Mouse (Mus musculus) urinary bladder, postnatal 14 days (tissue): ENCODE data around the gene Stab2.

Experiments used
- DNase-seq: peaks from one replicate; pipeline ENCODE4 v3.0.0; 2021; ENCODE audit warnings: low spot score

Stab2 gene

GRCm38 (mm10) chr10:86990666-86991065 is 17.2 kb downstream of the Stab2 start:
- no peak for DNase-seq

DNA sequence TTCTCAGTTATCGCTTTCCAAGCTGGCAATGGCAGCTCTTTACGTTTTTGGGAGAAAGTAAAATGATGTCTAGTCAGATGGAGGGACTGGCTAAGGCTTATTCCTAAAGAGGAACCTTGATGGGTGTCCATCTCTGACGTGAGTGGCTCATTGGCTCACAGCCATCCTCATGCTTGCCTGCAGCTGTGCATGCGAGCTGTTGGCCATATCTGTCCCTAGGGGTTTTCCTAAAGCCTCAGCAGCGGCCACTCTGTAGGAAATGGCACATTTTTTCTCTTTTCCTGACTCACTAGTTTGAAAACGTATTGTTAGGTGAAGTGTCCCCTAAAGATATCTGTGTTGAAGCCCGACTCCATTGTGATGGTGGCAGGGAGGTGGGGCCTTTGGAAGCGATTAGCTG is 18.0 kb downstream of the Stab2 start:
- DNase-seq: no peak

GRCm38 (mm10) chr10:86976001-86976726 is 31.7 kb downstream of the Stab2 start:
- DNase-seq: peak; percentile 43

- no peak for DNase-seq
These were observed 34.5 kb downstream of the Stab2 start for GRCm38 (mm10) chr10:86973276-86973675.

DNA sequence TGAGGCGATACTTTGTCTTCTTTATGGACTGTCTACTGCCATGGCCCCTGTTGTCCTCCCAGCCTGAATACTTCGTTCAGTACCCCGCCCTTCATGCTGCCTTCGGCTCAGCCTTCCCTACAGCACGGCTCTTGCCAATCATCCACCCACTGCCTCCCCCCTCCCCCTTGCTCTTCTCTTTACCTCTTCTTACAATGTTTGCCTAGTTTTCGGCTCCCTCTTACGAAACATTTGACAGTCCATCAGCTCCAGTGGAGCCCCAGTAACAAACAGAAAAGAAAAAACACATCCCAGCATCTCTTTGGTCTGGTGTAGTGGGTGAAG is 35.4 kb downstream of the Stab2 start:
- no peak for DNase-seq

GRCm38 (mm10) chr10:86971680-86972502 is 35.9 kb downstream of the Stab2 start:
- DNase-seq: peak; percentile 72

DNA sequence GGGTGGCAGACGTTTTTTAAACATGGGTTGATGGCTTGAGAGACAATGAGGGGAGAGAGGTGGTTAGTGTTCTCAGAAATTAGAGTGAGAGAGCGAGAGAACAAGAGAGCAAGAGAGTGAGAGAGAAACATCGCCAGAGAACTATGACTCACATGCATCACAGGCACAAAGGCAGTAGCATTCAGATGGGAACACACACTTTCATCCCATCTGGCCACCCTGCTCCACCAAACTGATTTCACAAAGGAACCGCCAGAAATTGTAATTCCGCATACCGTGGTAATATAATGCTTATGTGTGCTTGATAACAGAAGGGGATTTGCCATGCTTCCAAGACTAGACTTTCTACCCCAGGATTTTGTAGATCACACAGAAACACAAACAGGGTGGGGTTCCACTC is 38.5 kb downstream of the Stab2 start:
- no peak for DNase-seq

GRCm38 (mm10) chr10:86961542-86962466 is 46.0 kb downstream of the Stab2 start:
- no peak for DNase-seq

GRCm38 (mm10) chr10:86955299-86955698 is 52.5 kb downstream of the Stab2 start:
- no peak for DNase-seq

- no peak for DNase-seq
These were observed 55.1 kb downstream of the Stab2 start for GRCm38 (mm10) chr10:86952696-86953095.

GRCm38 (mm10) chr10:86950806-86951205 is 57.0 kb downstream of the Stab2 start:
- no peak for DNase-seq

GRCm38 (mm10) chr10:86949886-86950285 is 57.9 kb downstream of the Stab2 start:
- no peak for DNase-seq

GRCm38 (mm10) chr10:86947541-86947940 is 60.3 kb downstream of the Stab2 start:
- DNase-seq: no peak

DNA sequence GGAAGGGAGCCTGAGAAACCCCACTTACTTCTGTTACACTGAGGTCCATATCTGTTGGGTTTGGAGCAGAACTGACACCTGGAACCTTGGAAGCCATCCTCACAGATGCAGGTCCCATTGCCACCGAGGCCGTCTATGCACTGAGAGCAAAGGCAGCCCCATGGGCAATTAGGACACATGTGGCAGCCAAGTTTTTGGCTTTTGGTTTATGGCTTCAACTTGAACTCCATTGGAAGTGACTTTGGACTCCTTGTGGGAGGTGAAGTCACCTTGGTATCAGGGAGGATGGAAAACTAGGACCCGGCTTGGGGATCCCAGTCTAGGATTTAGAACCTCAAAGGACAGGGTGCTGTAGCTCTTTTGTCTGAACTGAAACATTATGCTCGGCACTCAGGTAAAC is 67.2 kb downstream of the Stab2 start:
- DNase-seq: no peak

DNA sequence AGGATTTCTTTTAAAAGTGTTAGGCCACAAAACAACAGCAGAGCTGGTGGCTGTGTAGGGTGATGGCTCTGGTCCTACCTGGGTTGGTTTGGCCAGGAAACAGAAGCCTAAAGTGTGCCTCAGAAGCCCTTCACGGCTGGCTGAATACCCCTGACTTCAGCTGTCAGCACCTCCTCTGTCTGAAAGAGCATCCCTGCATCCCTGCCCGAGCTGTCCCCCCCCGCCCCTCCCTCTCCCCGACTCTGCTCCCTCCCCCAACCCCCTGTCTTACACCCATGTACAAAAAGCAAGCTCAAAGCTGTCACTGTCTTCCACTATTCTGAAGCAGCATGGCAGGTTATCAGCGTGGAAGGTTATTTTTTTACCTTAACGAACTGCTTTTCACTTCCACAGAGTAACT is 73.4 kb downstream of the Stab2 start:
- DNase-seq: no peak

DNA sequence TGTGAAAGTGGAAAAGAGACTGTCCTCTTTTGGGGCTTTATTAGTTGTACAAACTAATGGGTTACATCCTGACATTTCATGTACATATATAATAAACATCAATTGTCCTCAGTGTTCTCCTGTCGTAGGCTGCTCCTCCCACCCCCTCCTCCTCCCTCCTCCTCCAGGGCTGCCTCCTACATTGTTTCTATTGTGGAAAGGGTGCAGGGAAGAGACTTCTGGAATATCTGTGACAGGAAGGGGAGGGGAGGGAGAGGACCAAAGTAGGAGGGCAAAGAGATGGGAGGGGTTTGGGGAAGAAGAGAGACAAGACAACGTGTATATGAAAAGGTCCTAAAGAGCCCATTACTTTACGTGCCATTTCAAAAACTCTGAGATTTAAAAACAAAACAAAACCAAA is 73.9 kb downstream of the Stab2 start:
- DNase-seq: no peak

DNA sequence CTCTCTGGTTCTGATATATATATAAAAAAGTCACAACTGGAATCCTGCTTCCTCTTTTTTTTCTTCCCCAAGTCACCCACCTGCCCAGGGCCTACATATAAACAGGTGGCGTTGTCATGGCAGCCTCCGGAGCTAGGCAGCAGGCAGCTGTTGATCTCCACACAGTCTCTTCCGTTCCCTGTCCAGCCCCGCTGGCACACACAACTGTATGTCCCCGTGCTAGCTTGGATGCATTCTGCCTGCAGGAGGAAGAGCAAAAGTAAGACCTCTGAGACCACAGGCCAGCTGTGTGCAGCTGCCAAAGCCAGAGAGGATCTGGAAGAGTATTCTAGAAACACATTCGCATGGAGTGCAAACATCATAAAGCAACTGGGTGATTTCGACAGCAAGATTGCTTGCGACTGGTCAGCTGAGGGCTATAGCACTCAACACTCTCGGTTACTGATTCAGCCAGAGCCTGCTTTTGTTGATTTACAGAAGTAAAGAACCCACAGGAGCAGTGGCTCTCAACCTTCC is 74.6 kb downstream of the Stab2 start:
- peak; percentile 18 for DNase-seq

GRCm38 (mm10) chr10:86923602-86924001 is 84.2 kb downstream of the Stab2 start:
- no peak for DNase-seq

- DNase-seq: no peak
These were observed 92.2 kb downstream of the Stab2 start for GRCm38 (mm10) chr10:86915595-86915994.

DNA sequence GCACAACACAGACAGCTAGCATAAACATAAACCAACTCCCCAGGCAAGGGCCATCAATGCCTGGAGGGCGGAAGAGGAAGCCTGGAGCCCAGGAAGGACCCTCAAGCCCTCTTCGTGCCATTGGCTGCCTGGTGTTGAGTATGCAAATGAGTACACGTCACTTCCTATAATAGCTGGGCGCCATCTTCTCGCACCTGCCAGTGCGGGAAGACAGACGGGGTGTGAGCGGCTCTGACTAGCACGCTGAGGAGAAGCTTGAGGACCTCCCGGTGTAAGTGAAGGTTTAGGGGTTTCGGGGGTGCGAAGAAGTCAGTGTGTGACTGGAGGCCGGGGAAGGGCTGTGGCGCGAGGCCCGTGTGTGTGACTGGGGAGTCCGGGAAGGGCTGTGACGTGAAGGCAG is 99.3 kb downstream of the Stab2 start:
- DNase-seq: no peak

GRCm38 (mm10) chr10:86907043-86907442 is 100.8 kb downstream of the Stab2 start:
- no peak for DNase-seq

DNA sequence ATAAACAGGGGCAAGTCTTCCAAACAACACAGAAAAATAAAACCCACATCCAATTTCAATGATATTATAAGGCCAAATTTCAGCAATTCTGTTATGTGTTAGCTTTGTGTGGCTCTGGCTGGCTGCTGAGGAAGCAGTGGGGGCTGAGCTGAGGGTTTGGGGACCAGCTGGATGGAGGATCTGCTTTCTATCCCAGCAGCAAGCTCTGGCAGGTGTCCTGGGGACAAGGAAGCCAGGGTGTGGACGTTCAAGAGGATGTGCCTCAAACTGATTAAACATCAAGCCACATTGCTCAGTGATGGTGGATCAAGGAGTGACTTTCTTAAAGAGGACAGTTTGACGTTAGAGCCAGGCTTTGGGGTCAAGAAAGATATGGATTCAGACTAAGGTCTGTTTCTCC is 112.3 kb downstream of the Stab2 start:
- DNase-seq: no peak
